Mouse (Mus musculus): ENCODE data around the gene Lgals3. TPM values are rescaled to one million over a fixed set of nuclear protein-coding genes. Genes with fewer than 3 reads are reported as not detected.
"Not testable (repeated sequence)": the region's sequence is repeated elsewhere in the genome, so short reads cannot be mapped to it uniquely, and the experiment has no call there.

Gene Lgals3
- 2.7 and 4.3 TPM in 2 replicates for polyA plus RNA-seq (2015; fragmentation: Nextera tagmentation; extraction: Ambion mirVana)

DNA sequence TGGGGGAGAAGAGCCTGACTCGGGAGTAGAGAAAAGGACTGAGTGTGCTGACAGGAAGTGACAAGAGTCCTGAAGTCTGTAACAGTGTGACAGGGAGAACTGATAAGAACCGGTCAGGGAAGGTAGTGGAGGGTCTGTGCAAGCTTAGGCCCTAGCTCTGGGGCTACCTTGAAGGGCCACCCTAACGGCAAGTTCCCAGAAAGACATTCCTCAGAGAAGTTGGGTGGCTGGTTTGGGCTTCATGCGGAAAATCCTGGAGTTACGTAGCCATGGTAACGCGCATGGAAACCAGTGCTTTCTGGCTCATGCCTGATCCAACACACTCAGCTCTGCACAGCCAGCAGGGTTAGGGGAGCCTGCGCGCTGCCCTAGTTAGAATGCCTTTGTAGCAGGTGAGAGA, at the start of gene Lgals3:
TSS of gene Lgals3 (plus strand) at position 291 of the 400 bp plus-strand sequence.
- H3K9me3 ChIP-seq = no peaks in the 10 kb centered on the region
- H3K27me3 ChIP-seq (replicated peaks) = peaks cover 10% of the 10 kb centered on the region
- peak; percentile 31; the same call in 1 of the 2 replicates for ATAC-seq (ENCODE audit: extremely low read depth, insufficient number of reproducible peaks, low FRiP score, low TSS enrichment)
- peak within 1 kb of the TSS; percentile 27 for H3K4me3 ChIP-seq
- H3K4me2 ChIP-seq = peak within 1 kb of the TSS; percentile 61
- no peaks in the 10 kb centered on the region for H3K36me3 ChIP-seq
- WGBS = 21% methylated on average over 9 of the region's 9 CpGs
- H3K27ac ChIP-seq (replicated peaks) = no peak within 1 kb of the TSS
- H3K4me1 ChIP-seq = peaks cover 25% of the 10 kb centered on the region
- H3K9ac ChIP-seq = 0 out of 2 replicates have a peak within 1 kb of the TSS, but pooled peaks have one; percentile 33

DNA sequence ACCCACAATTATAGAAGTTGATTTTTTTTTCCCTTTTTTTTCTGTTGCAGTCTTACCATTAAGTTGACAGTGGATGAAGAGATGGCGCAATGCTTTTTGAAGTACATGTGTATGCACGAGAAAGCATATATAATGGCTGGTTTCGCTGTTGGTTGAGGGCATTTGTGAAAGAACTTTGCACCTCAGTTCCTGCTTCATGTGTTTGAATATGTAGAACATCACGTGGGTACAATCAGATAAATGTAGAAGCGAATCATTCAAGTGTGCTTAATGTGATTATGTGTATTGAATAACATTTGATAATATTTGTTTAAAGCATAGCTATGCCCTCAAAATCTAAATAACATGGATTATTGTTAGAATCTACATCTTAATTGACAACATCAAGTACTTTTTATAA, 48.2 kb upstream of the Lgals3 start:
- H3K36me3 ChIP-seq = peaks cover 72% of the 10 kb centered on the region
- WGBS = 94% methylated on average over 5 of the region's 5 CpGs
- H3K27ac ChIP-seq (replicated peaks) = no peak overlapping the region
- H3K4me2 ChIP-seq = no peak overlapping the region
- H3K27me3 ChIP-seq (replicated peaks) = no peaks in the 10 kb centered on the region
- no peak for ATAC-seq (ENCODE audit: extremely low read depth, insufficient number of reproducible peaks, low FRiP score, low TSS enrichment)
- no peaks in the 10 kb centered on the region for H3K9me3 ChIP-seq
- no peak overlapping the region for H3K4me3 ChIP-seq
- H3K9ac ChIP-seq = no peak overlapping the region
- no peaks in the 10 kb centered on the region for H3K4me1 ChIP-seq

DNA sequence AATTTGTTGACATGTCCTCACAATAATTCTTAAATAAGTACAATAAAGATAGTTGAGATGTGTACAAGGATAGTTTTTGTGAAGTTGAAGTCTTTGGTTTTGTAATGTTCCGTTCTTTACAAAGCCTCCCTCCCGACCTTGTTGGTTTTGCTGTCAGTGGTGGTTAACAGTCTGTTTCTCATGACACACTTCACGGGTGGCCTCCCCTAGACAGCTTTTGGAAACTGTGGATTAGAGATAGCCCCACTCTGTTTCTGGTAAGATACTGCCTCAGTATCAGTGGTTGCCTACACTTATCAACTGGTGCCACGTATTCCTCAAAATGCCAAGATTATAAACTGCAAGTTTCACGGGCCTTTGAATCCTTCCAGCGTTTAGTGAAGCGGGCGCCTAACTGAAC, 46.0 kb upstream of the Lgals3 start:
- not testable (repeated sequence) for H3K4me3 ChIP-seq; H3K9me3 ChIP-seq; H3K9ac ChIP-seq; H3K4me1 ChIP-seq; H3K4me2 ChIP-seq; H3K27me3 ChIP-seq (replicated peaks); ATAC-seq (ENCODE audit: extremely low read depth, insufficient number of reproducible peaks, low FRiP score, low TSS enrichment); H3K27ac ChIP-seq (replicated peaks)
- H3K36me3 ChIP-seq = peaks cover 61% of the 10 kb centered on the region
- WGBS = 87% methylated on average over 7 of the region's 8 CpGs

DNA sequence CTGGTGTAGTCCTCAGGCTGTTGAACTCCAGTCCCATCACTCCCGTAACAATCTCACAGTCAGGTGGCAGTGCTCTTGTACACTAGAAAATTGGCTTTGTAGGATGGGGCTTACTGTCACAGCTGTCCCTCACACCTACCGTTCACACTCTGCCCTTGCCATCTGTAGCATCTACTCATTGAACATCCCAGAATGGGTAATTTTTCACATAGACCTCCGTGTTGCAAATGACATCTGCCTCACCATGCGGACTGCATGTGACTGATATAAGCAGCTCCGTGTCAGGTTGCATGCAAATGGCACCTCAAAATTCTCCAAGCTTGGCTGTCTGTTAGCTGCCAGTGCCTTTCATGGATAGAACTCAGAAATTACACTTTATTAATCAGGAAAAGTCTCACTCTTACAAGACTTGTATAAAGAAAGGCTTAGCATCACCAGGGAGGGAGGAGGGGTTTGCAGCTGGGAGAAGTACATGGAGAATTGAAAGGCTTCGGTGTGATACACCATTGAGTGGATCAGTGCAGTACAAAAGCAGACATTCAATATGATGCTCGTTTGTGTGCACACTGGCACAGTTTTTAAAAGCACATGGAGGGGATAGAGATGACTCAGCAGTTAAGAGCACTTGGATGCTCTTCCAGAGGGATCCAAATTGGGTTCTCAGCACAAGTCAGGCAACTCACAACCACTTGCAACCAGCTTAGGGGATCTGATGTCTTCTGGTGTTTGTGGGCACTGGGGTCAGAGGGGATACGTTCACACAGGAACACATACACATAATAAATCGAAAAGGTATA, 41.4 kb upstream of the Lgals3 start:
- Histone ChIP-seq H3K9me3 (no peaks in the 10 kb centered on the region), H3K27me3 (replicated peaks) (no peaks in the 10 kb centered on the region)

DNA sequence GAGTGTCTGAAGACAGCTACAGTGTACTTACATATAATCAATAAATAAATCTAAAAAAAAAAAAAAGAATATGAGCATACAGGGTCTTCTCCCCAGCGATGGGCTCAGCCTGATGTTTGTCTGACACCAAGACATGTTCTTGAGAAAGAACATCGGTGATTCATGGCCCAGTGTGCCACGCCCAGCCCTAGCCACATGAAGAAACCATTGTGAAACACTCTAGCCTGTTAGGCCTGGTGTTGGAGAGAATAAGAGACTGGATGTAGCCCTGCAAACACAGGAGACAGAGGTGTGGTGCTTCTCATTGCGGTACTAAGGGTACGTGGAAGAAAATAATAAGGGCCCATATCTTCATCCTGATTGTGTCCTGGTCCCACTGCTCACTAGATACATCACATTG, 40.2 kb upstream of the Lgals3 start:
- ATAC-seq (ENCODE audit: extremely low read depth, insufficient number of reproducible peaks, low FRiP score, low TSS enrichment) = no peak
- Histone ChIP-seq H3K4me2 (no peak overlapping the region), H3K4me3 (no peak overlapping the region), H3K9me3 (no peaks in the 10 kb centered on the region), H3K36me3 (peaks cover 25% of the 10 kb centered on the region), H3K27ac (replicated peaks) (no peak overlapping the region), H3K9ac (no peak overlapping the region), H3K4me1 (no peaks in the 10 kb centered on the region), H3K27me3 (replicated peaks) (no peaks in the 10 kb centered on the region)
- 87% methylated on average over 5 of the region's 5 CpGs for WGBS

More for the DNA sequence above, 41.4 kb upstream of the Lgals3 start:
- Histone ChIP-seq H3K9ac (no peak overlapping the region), H3K4me3 (no peak overlapping the region), H3K27ac (replicated peaks) (no peak overlapping the region), H3K36me3 (peaks cover 28% of the 10 kb centered on the region), H3K4me2 (no peak overlapping the region), H3K4me1 (no peaks in the 10 kb centered on the region)
- 86% methylated on average over 9 of the region's 9 CpGs for WGBS
- no peak for ATAC-seq (ENCODE audit: extremely low read depth, insufficient number of reproducible peaks, low FRiP score, low TSS enrichment)

DNA sequence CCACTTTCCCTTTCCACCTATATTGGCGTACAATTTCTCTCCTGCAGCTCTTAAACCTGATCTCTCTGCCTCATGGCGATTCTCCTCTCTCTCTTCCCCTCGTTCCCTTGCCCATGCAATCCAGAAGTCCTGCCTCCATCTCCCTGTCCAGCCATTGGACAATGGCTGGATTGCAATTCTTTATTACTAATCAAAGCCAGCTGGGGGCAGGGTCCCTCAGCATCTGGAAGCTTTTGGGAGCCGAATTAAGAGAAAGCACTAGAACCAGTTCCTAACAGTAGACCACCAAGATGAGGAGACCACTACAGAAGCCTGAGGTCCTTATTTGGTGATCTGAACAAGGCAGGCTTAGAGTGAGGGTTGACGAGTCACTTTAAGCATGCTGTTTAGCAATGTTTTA, 35.6 kb upstream of the Lgals3 start:
- no peaks in the 10 kb centered on the region for H3K36me3 ChIP-seq
- no peak overlapping the region for H3K4me3 ChIP-seq

DNA sequence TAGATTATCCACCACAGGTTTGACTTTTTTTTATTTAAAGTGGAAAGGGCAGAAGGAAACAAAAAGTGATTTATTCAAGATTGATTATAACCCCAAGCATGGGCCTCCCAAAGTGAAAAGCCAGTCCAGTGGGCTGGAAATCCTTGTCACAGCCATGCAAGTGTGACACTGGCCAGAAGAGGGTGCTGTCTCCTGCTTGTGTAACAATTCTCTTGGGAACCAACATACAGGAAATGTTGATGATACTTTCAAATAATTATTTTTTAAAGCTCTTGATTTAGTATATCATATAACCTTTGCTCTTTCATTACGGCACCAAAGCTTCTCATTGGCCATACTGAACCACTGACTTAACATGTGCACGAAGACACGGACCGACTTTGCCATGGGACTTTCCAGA, 32.7 kb upstream of the Lgals3 start:
- H3K9ac ChIP-seq = no peak overlapping the region
- no peaks in the 10 kb centered on the region for H3K36me3 ChIP-seq
- no peaks in the 10 kb centered on the region for H3K4me1 ChIP-seq
- 76% methylated on average over 4 of the region's 4 CpGs for WGBS
- H3K4me2 ChIP-seq = no peak overlapping the region
- H3K27ac ChIP-seq (replicated peaks) = no peak overlapping the region
- no peak overlapping the region for H3K4me3 ChIP-seq
- H3K27me3 ChIP-seq (replicated peaks) = no peaks in the 10 kb centered on the region
- no peaks in the 10 kb centered on the region for H3K9me3 ChIP-seq
- ATAC-seq (ENCODE audit: extremely low read depth, insufficient number of reproducible peaks, low FRiP score, low TSS enrichment) = no peak

More for the DNA sequence above, 35.6 kb upstream of the Lgals3 start:
- H3K9ac ChIP-seq = no peak overlapping the region
- ATAC-seq (ENCODE audit: extremely low read depth, insufficient number of reproducible peaks, low FRiP score, low TSS enrichment) = no peak
- 67% methylated on average over 5 of the region's 5 CpGs for WGBS
- no peaks in the 10 kb centered on the region for H3K4me1 ChIP-seq
- no peak overlapping the region for H3K27ac ChIP-seq (replicated peaks)
- H3K4me2 ChIP-seq = no peak overlapping the region
- no peaks in the 10 kb centered on the region for H3K9me3 ChIP-seq
- no peaks in the 10 kb centered on the region for H3K27me3 ChIP-seq (replicated peaks)

DNA sequence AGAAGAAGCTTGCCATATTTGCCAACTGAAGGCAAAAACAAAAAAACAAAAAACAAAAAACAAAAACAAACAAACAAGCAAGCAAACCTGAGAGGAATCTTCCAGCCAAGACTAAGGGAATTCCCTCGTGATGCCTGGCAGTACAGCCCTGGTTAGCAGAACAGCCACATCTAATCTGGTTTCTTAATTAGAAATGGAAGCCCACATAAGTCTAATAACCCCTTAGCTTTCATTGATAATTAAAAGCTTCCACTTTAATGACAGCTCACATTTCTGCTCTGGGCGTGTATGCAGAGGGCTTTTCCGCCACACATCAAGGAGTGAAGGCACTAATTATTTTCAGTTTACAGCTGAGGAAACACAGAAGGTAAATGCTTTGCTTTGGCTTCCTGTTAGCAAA, 32.3 kb upstream of the Lgals3 start:
- WGBS = 83% methylated on average over 3 of the region's 3 CpGs
- Histone ChIP-seq H3K4me1 (no peaks in the 10 kb centered on the region), H3K36me3 (no peaks in the 10 kb centered on the region)

DNA sequence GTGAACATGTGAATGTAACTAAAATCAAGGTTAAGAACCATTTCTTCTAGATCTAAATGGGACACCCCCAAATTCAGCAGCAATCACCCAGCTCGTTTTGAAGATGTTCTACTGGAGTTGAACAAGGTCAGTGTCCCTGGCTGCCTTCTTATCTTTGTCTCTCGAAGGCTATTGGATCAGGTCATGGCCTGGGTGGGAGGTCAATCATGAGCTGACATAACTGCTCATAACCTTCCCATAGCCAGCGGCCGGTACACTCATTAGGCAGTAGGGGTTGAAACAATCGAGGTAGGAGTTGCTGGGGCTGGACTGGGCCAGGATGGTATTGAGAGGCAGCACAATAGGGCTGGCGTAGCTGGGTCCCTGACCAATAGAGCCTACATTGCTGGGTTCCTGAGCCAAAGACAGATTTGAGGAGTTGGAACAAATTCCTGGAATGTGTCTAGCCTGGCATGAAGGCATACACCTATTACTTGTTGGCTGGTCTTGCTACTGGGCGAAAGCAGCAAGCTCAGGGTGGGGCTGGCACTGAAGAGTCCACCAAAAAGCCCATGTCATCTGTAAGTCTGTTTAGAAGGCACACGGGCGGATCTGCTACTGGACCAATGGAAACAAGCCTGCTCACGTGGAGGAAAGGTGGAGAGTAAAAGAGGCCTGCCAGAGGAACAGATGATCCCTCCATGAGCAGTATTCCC, 27.2 kb upstream of the Lgals3 start:
- no peaks in the 10 kb centered on the region for H3K4me1 ChIP-seq
- H3K4me3 ChIP-seq = no peak overlapping the region
- H3K27ac ChIP-seq (replicated peaks) = no peak overlapping the region
- H3K36me3 ChIP-seq = no peaks in the 10 kb centered on the region
- H3K4me2 ChIP-seq = no peak overlapping the region
- no peaks in the 10 kb centered on the region for H3K27me3 ChIP-seq (replicated peaks)
- H3K9me3 ChIP-seq = no peaks in the 10 kb centered on the region
- ATAC-seq (ENCODE audit: extremely low read depth, insufficient number of reproducible peaks, low FRiP score, low TSS enrichment) = no peak
- H3K9ac ChIP-seq = no peak overlapping the region
- WGBS = 74% methylated on average over 10 of the region's 10 CpGs

More for the DNA sequence above, 32.3 kb upstream of the Lgals3 start:
- H3K27me3 ChIP-seq (replicated peaks) = no peaks in the 10 kb centered on the region
- H3K9me3 ChIP-seq = no peaks in the 10 kb centered on the region
- no peak overlapping the region for H3K27ac ChIP-seq (replicated peaks)
- H3K9ac ChIP-seq = no peak overlapping the region
- ATAC-seq (ENCODE audit: extremely low read depth, insufficient number of reproducible peaks, low FRiP score, low TSS enrichment) = no peak
- no peak overlapping the region for H3K4me2 ChIP-seq
- H3K4me3 ChIP-seq = no peak overlapping the region

DNA sequence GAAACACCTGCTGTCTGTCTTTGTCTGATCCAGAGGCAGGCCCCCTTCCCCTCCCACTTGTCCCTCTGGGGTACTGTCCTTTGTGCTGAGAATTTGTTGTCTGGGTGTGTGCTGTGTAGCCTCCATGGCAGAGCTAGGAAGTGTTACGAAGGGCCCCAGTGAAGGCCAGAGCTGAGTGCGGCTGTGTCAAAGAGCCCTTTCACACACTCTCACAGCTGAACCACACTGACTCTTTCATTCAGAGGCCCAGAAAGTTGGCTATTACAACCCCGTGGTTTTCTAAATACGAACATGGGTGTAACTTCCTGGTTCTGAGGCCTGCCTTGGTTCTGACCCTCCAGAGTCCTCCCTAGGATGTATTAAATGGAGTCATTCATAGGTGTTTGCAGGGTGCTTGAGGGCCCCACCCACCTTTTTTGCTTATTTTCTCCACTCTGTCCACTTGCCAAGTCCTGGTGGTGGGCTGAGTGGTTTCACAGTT, 25.7 kb upstream of the Lgals3 start:
- no peaks in the 10 kb centered on the region for H3K4me1 ChIP-seq
- no peak for ATAC-seq (ENCODE audit: extremely low read depth, insufficient number of reproducible peaks, low FRiP score, low TSS enrichment)
- H3K9me3 ChIP-seq = no peaks in the 10 kb centered on the region
- 67% methylated on average over 4 of the region's 4 CpGs for WGBS
- no peak overlapping the region for H3K27ac ChIP-seq (replicated peaks)
- no peak overlapping the region for H3K9ac ChIP-seq
- H3K36me3 ChIP-seq = no peaks in the 10 kb centered on the region
- H3K27me3 ChIP-seq (replicated peaks) = no peaks in the 10 kb centered on the region
- H3K4me3 ChIP-seq = no peak overlapping the region
- H3K4me2 ChIP-seq = no peak overlapping the region

DNA sequence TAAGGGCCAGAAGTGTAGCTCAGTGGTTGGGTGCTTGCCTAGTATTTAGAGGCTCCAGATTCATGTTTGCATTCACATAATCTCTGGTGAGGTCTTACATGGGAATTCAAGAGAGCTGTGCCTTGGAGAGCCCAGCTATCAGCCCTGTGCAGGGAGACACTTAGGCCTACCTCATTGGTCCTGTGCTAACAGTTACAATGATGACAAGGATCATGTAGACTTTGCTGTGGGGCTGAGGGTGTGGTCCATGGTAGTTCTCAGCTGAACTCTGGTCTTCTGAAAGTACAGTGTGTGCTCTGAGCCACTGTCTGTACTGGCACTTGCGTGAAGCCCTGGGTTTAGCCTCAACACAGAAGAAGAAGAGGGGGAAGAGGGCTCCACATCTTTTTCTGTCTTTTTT, 20.8 kb upstream of the Lgals3 start:
- Histone ChIP-seq H3K4me2 (no peak overlapping the region), H3K4me3 (no peak overlapping the region), H3K9ac (no peak overlapping the region), H3K9me3 (no peaks in the 10 kb centered on the region), H3K27ac (replicated peaks) (no peak overlapping the region), H3K27me3 (replicated peaks) (no peaks in the 10 kb centered on the region), H3K36me3 (no peaks in the 10 kb centered on the region), H3K4me1 (no peaks in the 10 kb centered on the region)
- ATAC-seq (ENCODE audit: extremely low read depth, insufficient number of reproducible peaks, low FRiP score, low TSS enrichment) = no peak
- 78% methylated on average over 1 of the region's 1 CpGs for WGBS
